Mouse (Mus musculus) frontal cortex, postnatal 36 days (tissue): ENCODE data around the gene Nadsyn1.

Experiments used
- DNase-seq, 2 experiments: peaks; one replicate each; pipeline ENCODE4 v3.0.0; 2022; ENCODE audit warnings: low spot score in 2 of 2

Nadsyn1 gene

DNA sequence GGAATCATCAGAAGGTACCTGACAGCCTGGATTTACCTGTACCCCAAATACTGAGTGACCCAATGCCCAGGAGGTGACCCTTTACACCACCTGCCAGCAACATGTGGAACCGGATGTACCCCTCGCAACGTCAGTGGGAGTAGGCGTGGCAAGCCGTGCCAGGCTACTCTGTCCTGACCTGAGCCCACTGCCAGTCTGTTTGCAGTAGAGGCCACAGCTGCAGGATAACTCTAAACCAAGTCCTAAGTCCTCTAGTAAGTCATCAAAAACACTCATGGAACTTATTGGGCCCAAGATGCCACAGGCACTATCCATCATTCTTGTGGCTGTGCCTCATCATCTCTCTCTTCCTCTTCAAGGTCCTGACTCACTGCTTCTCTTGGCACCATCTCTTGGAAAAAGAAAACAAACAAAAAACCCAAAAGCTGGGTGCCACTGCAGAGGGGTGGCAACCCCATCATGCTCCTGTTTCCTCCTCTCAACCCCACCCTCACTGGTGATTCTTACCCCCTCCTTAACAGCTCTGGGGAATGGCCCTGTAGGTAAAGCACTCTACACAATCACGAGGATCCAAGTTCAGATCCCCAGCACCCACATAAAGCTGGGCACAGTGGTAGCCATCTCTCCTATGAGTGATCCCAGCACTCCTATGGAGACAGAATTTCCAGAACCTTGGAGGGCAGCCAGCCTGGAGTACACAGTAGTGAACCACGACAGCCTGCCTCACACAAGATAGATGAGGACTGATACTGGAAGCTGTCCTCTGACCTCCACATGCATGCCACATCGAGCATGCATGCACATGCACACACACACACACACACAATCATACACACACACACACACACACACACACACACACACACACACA is 21.2 kb downstream of the Nadsyn1 start:
- DNase-seq, result no peak

DNA sequence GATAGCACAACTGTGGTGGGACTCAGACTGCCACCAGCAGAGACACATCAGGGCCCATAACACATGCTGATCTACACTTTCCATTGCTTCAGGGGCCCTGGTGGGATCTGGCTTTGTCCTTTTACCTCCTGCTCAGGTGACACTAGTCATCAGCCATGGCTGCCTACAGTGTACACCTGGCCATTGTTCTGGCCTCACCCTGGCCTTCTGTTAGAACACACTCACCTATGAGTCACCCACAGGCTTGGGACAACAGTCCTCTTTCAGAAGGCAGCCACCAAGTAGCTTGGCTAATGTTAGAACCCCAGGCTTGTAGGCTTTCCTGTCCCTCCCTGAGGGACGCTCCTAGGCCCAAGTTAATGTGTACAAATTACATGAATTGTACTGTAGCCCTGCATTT is 21.9 kb downstream of the Nadsyn1 start:
- no peak for DNase-seq

DNA sequence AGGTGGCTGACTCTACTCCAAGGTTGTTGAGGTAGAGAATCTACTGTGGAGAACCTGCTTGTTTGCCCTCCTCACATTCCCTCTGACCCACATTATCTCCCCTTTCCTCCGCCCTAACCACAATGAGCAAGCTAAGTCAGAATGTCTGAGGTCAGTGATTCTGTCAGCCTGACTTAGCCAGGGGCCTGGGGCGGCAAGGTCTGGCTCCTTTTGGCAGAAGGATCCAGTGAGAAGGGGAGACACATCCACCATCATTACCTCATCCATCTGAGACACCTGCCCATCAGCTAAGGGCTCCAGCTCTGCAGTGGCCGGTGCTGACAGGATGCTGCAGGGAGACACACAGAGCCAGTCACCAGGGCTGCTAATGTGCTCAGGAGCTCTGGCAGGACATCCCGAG is 23.9 kb downstream of the Nadsyn1 start:
- no peak for DNase-seq

DNA sequence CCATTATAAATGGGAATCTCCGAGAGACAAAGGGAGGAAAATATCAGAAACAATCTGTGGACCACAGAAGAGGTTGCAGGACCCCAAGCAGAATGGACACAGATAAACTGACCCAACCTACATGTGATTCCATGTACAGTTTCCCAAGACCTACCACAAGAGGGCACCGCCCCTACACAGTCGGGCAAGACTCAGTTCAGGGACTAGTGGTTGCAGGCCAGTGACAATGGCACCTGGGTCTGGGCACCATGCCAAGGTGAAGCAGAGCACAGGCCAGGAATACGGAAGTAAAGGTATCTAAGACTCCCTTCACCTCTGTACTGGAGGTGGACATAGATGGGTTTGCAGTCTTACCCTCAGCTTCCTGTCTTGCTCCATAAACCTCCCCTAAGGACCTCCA is 29.5 kb downstream of the Nadsyn1 start:
- peak in 1 of 2 experiments; percentile 11 for DNase-seq

DNA sequence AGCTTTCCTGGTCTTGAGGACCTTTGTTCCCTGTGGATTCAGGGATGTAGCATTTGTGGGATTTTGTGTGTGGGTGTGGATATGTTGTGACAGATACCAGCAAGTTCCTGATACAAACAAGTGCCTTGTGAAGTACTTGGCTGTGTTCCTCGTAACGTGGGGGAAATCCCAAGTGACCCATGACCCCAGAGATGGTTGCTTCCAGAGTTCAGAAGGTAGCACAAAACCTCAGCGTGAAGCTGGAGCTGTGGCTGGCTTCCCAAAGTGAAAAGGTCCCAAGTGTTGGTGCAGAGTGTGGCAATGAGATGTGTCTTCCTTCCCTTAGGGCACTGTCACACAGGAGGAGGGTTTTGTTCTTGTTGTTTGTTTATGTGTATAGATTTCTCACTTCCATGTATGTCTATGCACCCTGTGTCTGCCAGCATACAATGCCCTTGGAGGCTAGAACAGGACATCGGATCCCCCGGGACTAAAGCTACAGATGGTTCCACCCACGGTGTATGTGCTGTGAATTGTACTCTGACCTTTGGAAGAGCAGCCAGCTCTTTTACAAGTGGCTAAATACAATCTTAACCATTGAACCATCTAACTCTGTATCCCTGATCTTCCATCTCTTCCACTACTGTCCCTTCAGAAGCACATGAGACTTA is 30.2 kb downstream of the Nadsyn1 start:
- DNase-seq, result no peak

DNA sequence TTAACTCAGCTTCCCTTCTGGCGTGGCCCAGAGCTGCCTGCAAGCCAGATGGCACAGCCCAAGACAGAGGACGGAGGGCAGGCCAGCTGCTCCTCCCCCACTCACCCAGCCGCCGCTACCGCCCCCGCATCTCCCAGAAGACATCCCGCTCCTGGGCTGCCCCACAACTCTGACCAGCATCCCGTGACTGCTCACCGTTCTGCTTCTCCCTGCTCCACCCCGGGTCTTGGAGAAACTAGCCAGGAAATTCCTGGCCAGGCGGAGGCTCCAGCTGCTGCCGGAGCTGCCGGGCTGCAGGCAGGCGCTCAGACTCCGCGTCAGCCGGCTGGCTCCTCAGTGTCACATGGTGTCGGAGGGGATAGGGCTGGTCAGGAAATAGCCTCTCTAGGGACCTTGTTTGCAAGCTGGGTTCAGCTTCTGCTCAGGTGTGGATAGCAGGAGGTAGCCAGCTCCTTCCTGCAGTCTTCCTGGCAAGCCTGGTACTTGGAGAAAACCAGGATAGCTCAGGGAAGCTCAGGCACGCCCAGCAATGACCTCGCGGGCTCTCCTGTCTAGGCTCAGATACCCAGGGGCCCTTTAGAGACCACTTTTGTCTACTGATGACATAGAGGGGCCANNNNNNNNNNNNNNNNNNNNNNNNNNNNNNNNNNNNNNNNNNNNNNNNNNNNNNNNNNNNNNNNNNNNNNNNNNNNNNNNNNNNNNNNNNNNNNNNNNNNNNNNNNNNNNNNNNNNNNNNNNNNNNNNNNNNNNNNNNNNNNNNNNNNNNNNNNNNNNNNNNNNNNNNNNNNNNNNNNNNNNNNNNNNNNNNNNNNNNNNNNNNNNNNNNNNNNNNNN is 38.4 kb downstream of the Nadsyn1 start, which contains the start of gene Mrgpre:
TSS of gene Mrgpre (minus strand) at position 505 of the 834 bp plus-strand sequence.
- peak; percentile 64 to 72 for DNase-seq

DNA sequence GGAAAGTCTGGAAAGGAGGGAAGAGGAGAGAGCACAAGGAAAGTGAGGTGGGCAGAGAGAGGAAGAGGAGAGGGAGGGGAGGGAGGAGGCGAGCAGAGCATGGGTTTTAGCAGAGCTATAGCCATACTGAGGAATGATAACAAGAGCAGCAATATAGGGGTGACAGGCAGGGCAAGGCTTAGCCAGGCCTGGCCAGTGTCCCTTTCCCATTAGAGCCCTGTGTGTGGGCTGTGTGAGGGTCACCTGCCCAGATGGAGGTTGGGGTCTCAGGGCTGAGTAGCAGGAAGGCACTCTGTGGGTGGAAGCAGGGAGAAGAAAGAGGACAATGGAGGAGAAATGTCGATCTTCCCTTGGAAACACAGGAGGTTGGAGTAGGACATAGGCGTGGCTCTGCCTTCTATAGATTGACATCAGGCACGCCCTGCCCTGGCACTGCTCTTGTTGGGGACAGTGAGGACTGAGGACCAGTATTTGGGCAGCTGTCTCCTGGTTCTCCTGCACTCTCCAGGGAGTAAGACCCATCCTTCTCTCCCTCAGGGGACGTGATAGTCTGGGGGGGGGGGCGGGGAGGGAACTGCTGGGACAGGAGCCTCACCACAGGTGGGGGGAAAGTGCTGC is 39.2 kb downstream of the Nadsyn1 start:
- peak in 1 of 2 experiments; percentile 15 for DNase-seq

DNA sequence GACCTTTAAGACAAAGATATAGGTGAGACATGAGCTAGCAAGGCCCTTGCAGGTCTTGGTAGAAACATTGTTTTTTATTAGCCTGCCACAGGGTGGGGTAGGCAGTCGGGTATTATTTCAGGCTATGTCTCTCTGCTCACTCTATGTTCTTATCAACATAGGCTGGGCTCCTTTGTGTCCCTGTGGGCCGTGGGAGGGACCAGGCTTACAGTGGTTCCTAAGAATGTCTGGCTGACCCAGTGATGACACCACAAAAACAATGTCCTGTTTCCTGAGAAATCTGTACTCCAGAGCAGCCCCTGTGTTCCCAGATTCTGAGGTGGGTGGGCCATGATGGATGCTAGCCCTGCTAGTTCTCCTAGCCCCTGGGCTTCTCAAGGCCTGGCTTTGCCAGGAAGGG is 45.3 kb downstream of the Nadsyn1 start:
- no peak for DNase-seq

DNA sequence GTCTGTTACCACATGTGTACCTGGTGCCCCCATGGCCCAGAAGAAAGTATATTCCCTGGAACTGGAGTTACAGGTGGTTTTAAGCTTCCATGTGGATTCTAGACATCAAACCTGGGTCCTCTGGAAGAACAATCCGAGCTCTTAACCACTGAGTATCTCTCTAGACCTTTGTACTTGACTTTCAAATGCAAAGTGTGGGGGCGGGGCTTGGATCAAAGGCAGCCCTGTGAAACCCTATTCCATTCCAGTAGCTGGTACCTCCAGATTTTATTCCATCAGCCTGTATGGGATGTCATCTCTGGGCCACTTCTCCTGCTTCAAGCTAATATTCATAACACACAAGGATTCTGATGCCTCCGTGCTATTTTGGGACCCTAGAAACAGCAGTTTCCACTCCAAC is 46.5 kb downstream of the Nadsyn1 start:
- DNase-seq, result no peak

DNA sequence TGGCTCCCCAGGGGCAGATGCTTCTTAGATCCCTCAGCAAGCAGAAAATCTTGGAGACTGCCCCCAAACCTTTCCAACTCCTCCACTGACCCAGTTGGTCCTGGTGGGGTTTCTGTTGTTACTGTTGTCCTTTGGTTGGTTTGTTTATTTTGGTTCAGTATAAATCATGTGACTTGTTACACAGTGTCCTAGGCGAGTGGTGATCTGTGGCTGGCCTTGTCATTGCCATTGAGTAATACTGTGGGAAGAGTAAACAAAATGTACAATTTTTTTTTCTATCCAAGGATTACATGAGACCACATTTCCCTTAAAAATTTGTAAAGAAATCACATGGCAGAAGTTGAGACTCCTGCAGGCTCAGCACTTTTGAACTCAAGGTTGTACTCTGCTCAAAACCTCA is 53.2 kb downstream of the Nadsyn1 start:
- no peak for DNase-seq

DNA sequence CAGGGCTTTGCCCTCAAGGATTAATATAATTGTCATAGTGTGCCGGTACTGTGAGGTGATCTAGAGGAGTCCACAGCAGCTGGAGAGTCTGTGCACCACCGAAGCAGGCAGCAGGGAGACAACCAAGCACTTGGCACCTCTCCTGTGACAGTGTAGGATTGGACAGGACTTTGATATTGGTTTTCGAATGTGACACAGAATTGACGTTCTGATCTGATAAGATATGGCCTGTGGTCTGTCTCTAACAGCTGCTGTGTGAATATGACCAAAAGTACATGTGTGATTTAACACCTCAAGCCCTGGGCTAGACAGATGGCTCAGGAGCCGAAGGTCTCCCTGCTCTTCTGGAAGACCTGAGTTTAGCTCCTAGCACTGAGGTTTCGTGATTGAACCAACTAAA is 54.4 kb downstream of the Nadsyn1 start:
- no peak for DNase-seq

DNA sequence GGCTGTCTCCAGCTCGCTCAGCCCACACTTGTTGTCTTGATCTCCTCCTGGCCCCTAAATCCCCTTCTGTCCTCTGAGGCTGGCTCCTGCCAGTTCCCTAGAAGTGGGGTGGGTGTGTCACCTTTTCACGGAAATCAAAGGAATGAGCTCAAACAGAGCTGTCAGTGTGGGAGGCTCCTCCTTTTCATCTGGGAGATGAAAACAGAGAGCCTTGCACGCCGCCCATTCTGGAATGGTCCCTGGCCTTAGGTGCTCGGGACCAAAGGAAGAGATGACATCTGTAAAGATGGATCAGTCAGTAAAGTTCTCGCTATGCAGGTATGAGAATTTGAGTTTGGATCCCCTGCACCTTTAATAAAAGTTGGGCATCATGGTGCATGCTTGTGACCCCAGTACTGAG is 55.8 kb downstream of the Nadsyn1 start, which contains the start of gene Mrgprg:
TSS of gene Mrgprg (minus strand) at position 101 of the 400 bp plus-strand sequence.
- DNase-seq, result no peak

DNA sequence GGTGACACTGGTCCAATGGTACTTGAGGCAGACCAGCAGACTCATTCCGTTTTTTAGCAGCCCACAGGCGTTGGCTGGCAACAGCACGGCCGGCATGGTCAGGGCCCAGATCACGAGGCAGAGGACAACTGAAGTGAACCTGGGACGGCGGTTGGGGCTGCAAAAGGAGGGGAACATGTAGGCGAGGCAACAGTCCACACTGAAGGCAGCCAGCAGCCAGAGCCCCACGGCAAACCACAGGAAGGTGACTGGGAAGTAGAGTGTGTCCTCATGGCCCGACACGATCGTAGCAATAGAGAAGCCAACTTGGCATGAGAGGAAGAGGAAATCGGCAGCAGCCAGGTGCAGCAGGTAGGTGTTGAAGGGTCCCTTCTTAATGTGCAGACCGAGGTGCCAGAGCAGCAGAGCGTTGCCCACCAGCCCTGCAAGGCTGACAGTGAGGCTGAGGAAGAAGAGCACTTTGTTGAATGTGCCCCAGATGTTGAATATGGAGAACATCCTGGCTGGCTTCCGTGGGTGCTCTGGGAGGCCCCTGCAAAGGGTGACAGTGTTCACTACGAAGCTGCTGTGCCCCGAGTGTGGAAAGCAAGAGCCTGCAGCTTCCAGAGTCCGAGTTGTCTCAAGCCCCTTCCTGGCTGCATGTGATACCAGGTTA is 57.6 kb downstream of the Nadsyn1 start:
- no peak for DNase-seq

DNA sequence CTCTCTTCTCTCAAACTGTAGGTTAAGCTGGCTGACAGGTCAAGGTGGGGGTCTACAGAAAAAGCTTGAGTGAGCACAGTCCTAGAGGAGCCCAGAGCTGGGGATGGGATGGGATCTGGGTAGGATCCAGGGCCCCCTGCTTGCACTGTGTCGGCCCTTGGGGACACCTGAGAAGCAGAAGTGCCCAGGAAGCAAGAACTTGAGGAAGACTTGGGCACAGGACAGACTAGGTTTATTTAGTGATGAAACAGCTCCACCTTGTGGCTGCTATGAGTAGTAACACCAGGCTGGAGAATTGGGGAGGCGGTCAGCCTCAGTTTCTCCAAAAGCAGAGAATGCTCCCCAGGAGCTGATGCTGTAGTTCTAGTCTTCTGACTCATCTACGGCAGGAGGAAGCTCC is 58.9 kb downstream of the Nadsyn1 start:
- no peak for DNase-seq

DNA sequence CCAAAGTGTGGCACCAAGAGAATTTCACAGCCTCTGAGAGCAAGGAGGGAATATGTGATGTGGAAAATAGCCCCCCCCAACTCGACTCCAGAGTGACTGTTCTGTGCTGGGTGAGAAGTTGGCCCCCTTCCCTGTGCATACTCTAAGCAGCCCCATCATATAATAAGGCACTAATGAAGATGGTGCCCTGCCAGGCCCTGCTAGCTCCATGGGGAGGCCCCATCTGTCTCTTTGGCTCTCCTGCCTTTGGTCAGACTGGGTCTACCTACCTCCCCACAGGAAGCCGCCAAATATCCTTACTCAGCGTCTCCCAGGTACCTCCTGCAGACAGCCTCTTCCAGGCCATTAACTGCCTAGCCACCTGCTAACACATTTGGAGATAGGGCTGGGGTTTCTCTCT is 63.7 kb downstream of the Nadsyn1 start:
- no peak for DNase-seq

DNA sequence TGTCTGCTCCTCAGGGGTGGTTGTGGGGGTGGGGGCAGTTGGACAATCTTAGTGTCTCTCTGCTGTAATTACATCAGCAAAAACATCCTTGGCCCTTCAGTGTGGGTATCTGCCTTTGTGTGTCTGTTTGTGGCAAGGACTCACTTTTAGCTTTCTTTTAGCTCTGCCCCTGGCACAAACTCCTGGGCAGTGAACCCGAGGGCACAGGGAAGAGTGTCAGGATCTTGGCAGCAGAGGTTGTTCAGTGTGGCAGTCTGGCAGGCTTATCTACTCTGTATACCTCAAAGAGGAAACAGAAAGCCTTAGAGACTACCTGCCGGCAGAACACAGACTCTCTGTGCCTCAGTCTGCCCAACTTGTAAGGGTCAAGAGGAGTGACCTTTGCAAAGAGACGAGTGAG is 65.0 kb downstream of the Nadsyn1 start:
- no peak for DNase-seq

DNA sequence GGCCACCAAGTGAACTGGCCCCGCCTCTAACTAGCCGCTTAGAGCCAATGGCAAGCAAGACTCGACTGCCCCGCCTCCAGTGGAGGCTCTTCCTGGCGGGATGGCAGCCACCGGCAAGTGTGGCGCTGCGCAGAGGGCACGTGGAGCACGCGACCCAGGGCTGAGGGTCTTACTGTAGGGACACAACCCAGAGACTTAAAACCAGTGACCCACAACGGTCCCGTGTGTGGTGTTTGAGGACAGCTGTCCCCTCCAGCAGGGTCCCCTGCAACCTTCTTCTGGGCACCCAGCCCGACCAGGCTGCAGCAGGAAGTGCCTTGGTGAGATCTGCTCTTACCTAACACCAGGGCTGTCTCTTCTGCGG is 65.6 kb downstream of the Nadsyn1 start:
- peak; percentile 60 to 62 for DNase-seq

DNA sequence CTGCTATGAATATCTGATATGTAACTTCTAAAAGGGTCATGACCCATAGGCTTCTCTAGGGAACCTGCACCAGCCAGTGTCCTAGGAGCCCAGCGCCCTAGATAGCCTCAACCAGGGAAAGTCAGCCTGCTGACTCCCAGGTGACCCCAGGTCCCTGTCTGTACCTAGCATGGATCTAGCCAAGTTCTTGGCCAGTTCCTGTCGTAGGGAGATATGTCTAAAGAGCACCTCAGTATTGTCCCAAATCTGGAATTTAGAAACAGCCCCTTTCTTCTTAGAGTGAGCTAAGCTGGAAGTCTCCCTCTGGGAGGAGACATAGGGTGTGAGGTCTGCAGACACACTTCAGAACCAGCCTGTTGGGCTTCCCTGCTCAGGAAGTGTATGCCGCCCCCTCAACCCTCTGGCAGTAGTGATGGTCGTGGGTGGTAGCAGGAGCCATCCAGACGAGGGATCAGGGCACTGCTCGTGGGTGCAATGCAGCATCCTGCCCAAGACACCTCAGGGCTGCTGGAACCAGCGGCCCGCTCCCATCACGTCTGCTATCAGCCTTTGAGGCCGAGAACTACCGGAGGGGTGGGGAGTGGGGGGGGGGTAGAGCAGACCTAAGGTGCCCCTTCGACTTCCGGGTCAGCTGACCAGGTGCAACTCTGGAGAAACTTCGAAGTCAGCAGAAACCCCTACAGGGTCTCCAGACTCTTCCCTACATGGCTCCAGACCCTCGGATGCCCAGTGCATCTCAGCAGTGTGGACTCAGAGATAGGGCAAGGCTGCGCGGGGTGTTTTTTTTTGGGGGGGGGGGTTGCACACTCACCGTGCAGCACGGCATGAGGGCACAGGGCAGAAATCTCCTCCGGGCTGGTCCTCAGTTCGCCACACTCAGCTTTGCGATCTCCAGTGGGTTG is 66.3 kb downstream of the Nadsyn1 start, which contains the start of gene Osbpl5:
TSS of gene Osbpl5 (minus strand) at position 861 of the 902 bp plus-strand sequence.
- peak; percentile 49 to 63 for DNase-seq

DNA sequence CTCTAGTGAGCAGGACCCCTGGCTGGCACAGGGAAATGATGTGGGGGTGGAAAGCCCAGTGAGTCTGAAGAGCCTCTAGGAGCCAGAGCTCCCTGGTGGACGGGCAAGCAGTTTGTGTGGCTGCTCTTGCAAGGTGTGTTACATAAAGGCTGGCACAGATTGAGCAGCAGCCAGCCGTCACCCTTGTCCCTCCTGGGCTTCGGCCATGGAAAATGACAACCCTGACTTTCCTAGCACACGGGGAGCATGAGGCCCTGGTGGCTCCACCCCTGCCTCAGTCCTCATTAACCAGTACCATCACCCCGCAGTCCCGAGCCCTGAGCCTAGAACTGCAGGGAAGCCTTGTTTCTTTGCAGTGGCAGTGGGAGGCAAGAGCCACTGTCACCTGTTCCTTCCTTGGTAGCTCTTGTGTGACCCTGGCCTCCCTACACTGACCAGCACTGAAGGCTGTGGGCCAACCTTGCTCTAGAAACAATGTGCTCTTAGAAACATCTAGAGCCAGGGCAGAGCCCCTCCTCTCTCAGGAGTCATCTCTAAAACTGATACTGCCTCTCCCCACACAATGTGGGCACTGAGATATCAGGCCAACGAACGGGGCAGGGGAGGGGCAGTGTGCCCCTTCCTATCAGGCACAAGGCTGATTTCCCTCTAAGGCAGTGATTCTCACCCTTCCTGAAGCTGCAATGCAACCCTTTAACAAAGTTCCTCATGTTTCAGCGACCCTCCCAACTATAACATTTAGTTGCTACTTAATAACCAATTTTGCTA is 67.1 kb downstream of the Nadsyn1 start:
- DNase-seq, result no peak
